Mouse (Mus musculus) stomach, postnatal 0 days (tissue): Measurements from ENCODE around the gene Crcp. TPM values are rescaled to one million over a fixed set of nuclear protein-coding genes. Genes with fewer than 3 reads are reported as not detected.

ENCODE experiments used
- ATAC-seq: fragments of 200-750 bp; cut with Nextera tagmentation; 2 replicates; pipeline ENCODE4 v1.8.0; 2017; ENCODE audit not compliant: low FRiP score, low TSS enrichment
- DNase-seq: peaks from one replicate; pipeline ENCODE4 v3.0.0-alpha.2; 2016; ENCODE audit warnings: low spot score
- H3K27ac ChIP-seq: fragments of 300-500 bp; sonication (generic); replicated peaks from 2 replicates; pipeline ENCODE4 v1.5.1; 2014; ENCODE audit warnings: mild to moderate bottlenecking, control low read depth
- H3K27me3 ChIP-seq: fragments of 300-500 bp; sonication (generic); 2 replicates; pipeline ENCODE4 v1.6.1; 2014; ENCODE audit warnings: low read length; ENCODE audit not compliant: control insufficient read depth, insufficient read depth
- H3K36me3 ChIP-seq: fragments of 300-500 bp; sonication (generic); 2 replicates; pipeline ENCODE4 v1.6.1; 2014; ENCODE audit warnings: low read length, mixed read lengths; ENCODE audit not compliant: control insufficient read depth, insufficient read depth
- H3K4me1 ChIP-seq: fragments of 300-500 bp; sonication (generic); replicated peaks from 2 replicates; pipeline ENCODE4 v1.6.1; 2014; ENCODE audit warnings: antibody characterized with exemption; ENCODE audit not compliant: control insufficient read depth, insufficient read depth
- H3K4me2 ChIP-seq: fragments of 300-500 bp; sonication (generic); replicated peaks from 2 replicates; pipeline ENCODE4 v1.6.1; 2014; ENCODE audit warnings: low read depth, mild to moderate bottlenecking, control low read depth, moderate library complexity
- H3K4me3 ChIP-seq: fragments of 300-500 bp; sonication (generic); 2 replicates; pipeline ENCODE4 v1.5.1; 2014; ENCODE audit warnings: low read depth, low read length, control low read depth
- H3K9ac ChIP-seq: fragments of 300-500 bp; sonication (generic); 2 replicates; pipeline ENCODE4 v1.6.1; 2014; ENCODE audit warnings: mild to moderate bottlenecking, low read length, control low read depth, mixed read lengths
- H3K9me3 ChIP-seq: fragments of 300-500 bp; sonication (generic); 2 replicates; pipeline ENCODE4 v1.6.1; 2016; ENCODE audit warnings: low read length; ENCODE audit not compliant: control insufficient read depth
- CTCF ChIP-seq: IDR thresholded peaks from 2 replicates; pipeline ENCODE4 v1.5.1; 2016; ENCODE audit warnings: antibody characterized with exemption, low read depth, mild to moderate bottlenecking, moderate library complexity
- EP300 ChIP-seq: optimal IDR thresholded peaks from 2 replicates; pipeline ENCODE3; 2016; ENCODE audit warnings: antibody characterized with exemption
- WGBS: fragments of 180-500 bp; shearing (Covaris S2); extraction: QIAGEN DNeasy Blood & Tissue Kit; methylation state at CpG from one replicate; pipeline ENCODE4 v1.1.7; 2014; 5-methylcytosine and 5-hydroxymethylcytosine counted together
- polyA plus RNA-seq: library from polyadenylated mRNA; unstranded; fragments of >200 nt; fragmentation: Nextera tagmentation; extraction: Ambion mirVana; gene quantifications from 2 replicates; pipeline ENCODE4 v1.2.1, GENCODE M21; 2015

The Crcp gene
- polyA plus RNA-seq, 1 experiment from 2014 or later: 26.0 TPM

DNA sequence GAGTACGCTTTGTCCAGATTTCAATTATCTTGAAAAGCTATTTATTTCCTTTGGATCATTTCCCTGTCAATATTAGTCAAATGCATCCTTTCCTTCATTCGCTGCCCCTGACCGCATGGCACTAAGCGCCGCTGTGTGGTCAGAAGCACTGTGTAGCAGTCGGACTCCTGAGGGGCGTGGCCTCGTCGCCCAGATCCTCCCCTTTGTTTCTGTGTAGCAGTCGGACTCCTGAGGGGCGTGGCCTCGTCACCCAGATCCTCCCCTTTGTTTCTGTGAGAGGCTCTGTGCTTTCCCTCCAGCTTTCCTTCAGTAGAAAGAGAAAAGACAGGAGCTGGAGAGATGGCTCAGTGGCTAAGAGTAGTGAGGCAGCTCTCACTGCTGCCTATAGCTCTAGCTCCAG, 67.7 kb downstream of the Crcp start:
- 61% methylated on average over 12 of the region's 12 CpGs for WGBS
- TF ChIP-seq EP300 (no peak), CTCF (peak; percentile 38)
- ATAC-seq: peak; percentile 95
- Histone ChIP-seq H3K9ac (no peak overlapping the region), H3K4me2 (no peak overlapping the region; the same call in 1 of the 2 replicates), H3K4me3 (no peak overlapping the region), H3K27me3 (no peaks in the 10 kb centered on the region), H3K9me3 (no peaks in the 10 kb centered on the region), H3K4me1 (no peaks in the 10 kb centered on the region), H3K27ac (no peak overlapping the region), H3K36me3 (peaks cover 2% of the 10 kb centered on the region; the same call in 1 of the 2 replicates)
- peak; percentile 83 for DNase-seq

DNA sequence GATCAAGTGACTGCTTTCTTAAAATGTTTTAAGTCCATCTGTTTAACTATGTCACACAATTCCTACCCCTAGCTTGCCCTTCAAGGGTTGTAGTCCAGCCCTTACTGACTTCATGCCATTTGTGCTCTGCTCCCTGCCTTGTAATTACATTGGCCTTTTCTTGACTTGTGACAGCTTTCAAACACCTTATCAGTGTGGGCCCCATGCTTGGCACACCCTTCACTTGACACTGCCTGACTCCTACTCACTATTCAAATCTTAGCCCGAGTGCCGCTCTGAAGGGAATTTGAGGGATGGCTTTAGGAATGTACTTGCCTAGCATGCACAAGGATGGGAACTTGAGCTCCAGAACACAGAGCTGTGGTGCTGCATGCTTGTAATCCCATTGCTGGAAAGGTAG, 68.7 kb downstream of the Crcp start:
- ATAC-seq: peak; percentile 70
- Histone ChIP-seq H3K27me3 (no peaks in the 10 kb centered on the region), H3K27ac (no peak overlapping the region), H3K9ac (no peak overlapping the region), H3K4me1 (no peaks in the 10 kb centered on the region), H3K36me3 (peaks cover 4% of the 10 kb centered on the region; the same call in 1 of the 2 replicates), H3K4me2 (no peak overlapping the region), H3K4me3 (no peak overlapping the region), H3K9me3 (no peaks in the 10 kb centered on the region)
- WGBS: 49% methylated on average over 2 of the region's 2 CpGs
- TF ChIP-seq CTCF: no peak
- TF ChIP-seq EP300: no peak
- peak; percentile 44 for DNase-seq

DNA sequence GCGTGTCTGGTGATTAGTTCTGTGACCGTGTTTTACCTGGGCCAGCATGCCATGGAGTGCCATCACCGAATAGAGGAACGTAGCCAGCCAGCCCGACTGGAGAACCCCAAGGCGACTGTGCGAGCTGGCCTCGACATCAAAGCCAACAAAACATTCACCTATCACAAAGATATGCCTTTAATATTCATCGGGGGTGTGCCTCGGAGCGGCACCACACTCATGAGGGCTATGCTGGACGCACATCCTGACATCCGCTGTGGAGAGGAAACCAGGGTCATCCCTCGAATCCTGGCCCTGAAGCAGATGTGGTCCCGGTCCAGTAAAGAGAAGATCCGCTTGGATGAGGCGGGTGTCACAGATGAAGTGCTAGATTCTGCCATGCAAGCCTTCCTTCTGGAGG, 72.6 kb downstream of the Crcp start:
- H3K27me3 ChIP-seq: no peaks in the 10 kb centered on the region
- no peaks in the 10 kb centered on the region for H3K4me1 ChIP-seq
- no peak overlapping the region for H3K9ac ChIP-seq
- no peaks in the 10 kb centered on the region for H3K9me3 ChIP-seq
- DNase-seq: no peak
- no peak overlapping the region for H3K27ac ChIP-seq
- ATAC-seq: no peak
- H3K4me3 ChIP-seq: no peak overlapping the region
- no peak overlapping the region for H3K4me2 ChIP-seq
- 95% methylated on average over 17 of the region's 17 CpGs for WGBS
- TF ChIP-seq CTCF (no peak), EP300 (no peak)
- peaks cover 4% of the 10 kb centered on the region for H3K36me3 ChIP-seq

DNA sequence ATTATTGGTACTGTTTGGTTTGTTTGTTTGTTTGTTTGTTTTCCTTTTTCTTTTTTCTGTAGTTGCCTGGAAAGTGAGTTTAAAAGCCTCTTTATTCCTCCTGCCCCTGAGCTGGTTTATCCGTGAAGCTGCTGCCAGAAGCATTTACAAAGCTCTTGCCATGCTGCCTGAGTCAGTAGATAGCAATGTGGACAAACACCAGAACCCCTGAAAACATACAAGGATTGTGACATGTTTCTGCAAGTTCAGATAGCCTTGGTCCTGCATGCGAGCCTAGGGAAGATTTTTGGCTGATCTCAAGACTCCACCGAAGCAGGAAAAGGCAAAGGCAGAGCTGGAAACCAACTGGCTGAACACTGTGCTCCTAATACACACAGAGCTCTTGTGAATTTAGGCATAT, 80.3 kb downstream of the Crcp start:
- H3K36me3 ChIP-seq: no peaks in the 10 kb centered on the region; the same call in 1 of the 2 replicates
- no peak overlapping the region for H3K27ac ChIP-seq
- no peaks in the 10 kb centered on the region for H3K4me1 ChIP-seq
- no peak overlapping the region for H3K4me2 ChIP-seq
- DNase-seq (no peak), ATAC-seq (no peak)
- H3K9ac ChIP-seq: no peak overlapping the region
- WGBS: 45% methylated on average over 3 of the region's 3 CpGs
- H3K4me3 ChIP-seq: no peak overlapping the region
- no peaks in the 10 kb centered on the region for H3K9me3 ChIP-seq
- TF ChIP-seq EP300 (no peak), CTCF (no peak)
- no peaks in the 10 kb centered on the region for H3K27me3 ChIP-seq

Other genes starting within 250 kb of the Crcp start
- gene Psph, start 241.8 kb upstream of the Crcp start, polyA plus RNA-seq: 28.8 and 31.1 TPM in 2 replicates
- 24.5 and 27.3 TPM in 2 replicates for gene Sumf2, start 182.3 kb upstream of the Crcp start, polyA plus RNA-seq
- 906 and 964 TPM in 2 replicates for gene Chchd2, start 141.8 kb upstream of the Crcp start, polyA plus RNA-seq
- gene Zbed5, start 133.6 kb upstream of the Crcp start, polyA plus RNA-seq: 1.8 and 2.6 TPM in 2 replicates
- gene Phkg1, start 130.7 kb upstream of the Crcp start, polyA plus RNA-seq: 0.08 and 0.25 TPM in 2 replicates
- 2.2 and 3.0 TPM in 2 replicates for gene Nupr1l, start 120.8 kb upstream of the Crcp start, polyA plus RNA-seq
- 24.1 TPM in 2 replicates for gene Vkorc1l1, start 87.3 kb upstream of the Crcp start, polyA plus RNA-seq
- 32.0 and 33.9 TPM in 2 replicates for gene Gusb, start 26.2 kb upstream of the Crcp start, polyA plus RNA-seq
- gene Asl, start within 50 bp of the Crcp start, polyA plus RNA-seq: 27.3 and 36.1 TPM in 2 replicates
- 44.5 and 47.3 TPM in 2 replicates for gene Tpst1, start 44.0 kb downstream of the Crcp start, polyA plus RNA-seq
- gene Kctd7, start 115.6 kb downstream of the Crcp start, polyA plus RNA-seq: 2.3 and 2.4 TPM in 2 replicates
- gene Rabgef1, start 142.5 kb downstream of the Crcp start, polyA plus RNA-seq: 33.0 and 33.6 TPM in 2 replicates
- gene Tmem248, start 187.8 kb downstream of the Crcp start, polyA plus RNA-seq: 33.2 and 34.4 TPM in 2 replicates
- gene Sbds, start 226.2 kb downstream of the Crcp start, polyA plus RNA-seq: 72.0 and 76.2 TPM in 2 replicates
- 12.6 and 13.8 TPM in 2 replicates for gene Tyw1, start 226.3 kb downstream of the Crcp start, polyA plus RNA-seq